Mouse (Mus musculus): ENCODE data around the gene Hs3st3a1. TPM values are rescaled to one million over a fixed set of nuclear protein-coding genes. Genes with fewer than 3 reads are reported as not detected.

Gene Hs3st3a1
- 0.17 and 0.18 TPM in 2 replicates for polyA plus RNA-seq (2012; rRNA removed)

DNA sequence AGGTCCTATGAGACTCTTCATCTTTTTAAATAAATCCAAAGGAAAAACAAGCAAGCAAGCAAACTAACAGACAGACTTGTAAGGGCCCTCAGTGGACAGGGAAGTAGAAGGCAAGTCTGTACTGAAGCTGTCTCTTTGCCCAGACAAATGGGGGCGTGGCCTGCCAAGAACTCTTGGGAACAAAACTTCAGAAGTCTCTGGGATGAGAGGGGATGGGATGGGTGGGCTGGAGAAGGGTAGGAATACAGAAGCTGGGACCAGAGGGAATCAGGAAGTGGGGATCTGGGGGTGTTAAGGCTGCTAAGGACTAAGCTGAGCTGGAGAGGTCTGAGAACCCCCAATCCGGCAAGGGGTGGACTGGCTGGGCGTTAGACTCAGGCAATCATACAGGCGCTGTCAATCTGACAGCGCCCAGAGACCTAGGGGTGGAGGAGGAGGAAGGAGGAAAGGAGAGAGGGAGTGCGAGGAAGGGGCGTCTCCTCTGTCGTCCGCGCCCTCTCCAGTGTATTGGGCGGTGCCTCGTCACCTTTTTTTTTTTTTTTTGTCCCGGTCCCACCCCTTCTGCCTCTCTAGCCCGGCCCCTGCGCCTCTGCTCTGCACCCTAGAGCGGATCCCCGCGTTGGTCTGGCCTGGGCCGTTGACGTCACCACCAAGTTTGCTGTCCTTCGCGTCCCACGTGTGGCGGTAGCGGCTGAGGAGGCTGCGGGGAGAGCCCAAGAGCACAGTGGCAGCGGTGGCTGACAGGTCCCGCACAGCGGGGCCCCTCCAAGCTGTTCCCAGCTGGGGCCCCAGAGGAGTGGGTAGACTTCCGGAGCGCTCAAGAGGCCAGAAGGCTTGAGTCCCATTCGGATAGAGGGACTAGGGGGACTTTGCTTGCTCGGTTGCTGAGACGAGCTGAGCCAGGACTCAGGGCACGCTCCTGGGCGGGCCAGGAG is at the start of gene Hs3st3a1:
Gene Hs3st3a1 (plus strand): TSS at position 722 of the 935 bp plus-strand sequence.

DNA sequence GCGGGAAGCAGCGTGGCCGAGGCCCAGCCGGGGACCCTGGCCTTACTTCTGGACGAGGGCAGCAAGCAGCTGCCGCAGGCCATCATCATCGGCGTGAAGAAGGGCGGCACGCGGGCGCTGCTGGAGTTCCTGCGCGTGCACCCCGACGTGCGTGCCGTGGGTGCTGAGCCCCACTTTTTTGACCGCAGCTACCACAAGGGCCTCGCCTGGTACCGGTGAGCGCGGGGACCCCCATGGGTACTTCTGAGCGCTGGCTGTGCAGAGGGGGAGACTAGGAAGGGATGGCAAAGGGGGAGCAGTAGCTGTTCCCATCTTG is 1.2 kb downstream of the Hs3st3a1 start, which contains the start of gene F930015N05Rik:
Gene F930015N05Rik (minus strand): TSS at position 242 of the 316 bp plus-strand sequence.

Other genes starting within 250 kb of the Hs3st3a1 start
- 0.01 and 0.02 TPM in 2 replicates for gene F930015N05Rik, start 1.3 kb downstream of the Hs3st3a1 start, polyA plus RNA-seq (2012; rRNA removed)

Measured in liver, embryonic 14 days (tissue).